Mouse (Mus musculus): ENCODE measurements at regions not wholly inside any gene's neighbourhood (a gene's known extent, or its start where the extent isn't known, plus 50 kb on each side); places are given as distances from the start of the nearest gene placed in this dataset.

GRCm38 (mm10) chr15:96031085-96031780 is 240.6 kb downstream of the Ano6 start:
- H3K4me1 ChIP-seq, result no peaks in the 10 kb centered on the region
- no peak overlapping the region for H3K9ac ChIP-seq (replicated peaks)
- no peak overlapping the region for H3K4me2 ChIP-seq (replicated peaks)
- H3K9me3 ChIP-seq, result no peaks in the 10 kb centered on the region
- no peaks in the 10 kb centered on the region for H3K27me3 ChIP-seq
- no peak for ATAC-seq (ENCODE audit: low FRiP score, low read depth)
- H3K27ac ChIP-seq (replicated peaks), result no peak overlapping the region
- no peak overlapping the region for H3K4me3 ChIP-seq
- no peaks in the 10 kb centered on the region for H3K36me3 ChIP-seq
- WGBS, result 82% methylated on average over 8 of the region's 8 CpGs

DNA sequence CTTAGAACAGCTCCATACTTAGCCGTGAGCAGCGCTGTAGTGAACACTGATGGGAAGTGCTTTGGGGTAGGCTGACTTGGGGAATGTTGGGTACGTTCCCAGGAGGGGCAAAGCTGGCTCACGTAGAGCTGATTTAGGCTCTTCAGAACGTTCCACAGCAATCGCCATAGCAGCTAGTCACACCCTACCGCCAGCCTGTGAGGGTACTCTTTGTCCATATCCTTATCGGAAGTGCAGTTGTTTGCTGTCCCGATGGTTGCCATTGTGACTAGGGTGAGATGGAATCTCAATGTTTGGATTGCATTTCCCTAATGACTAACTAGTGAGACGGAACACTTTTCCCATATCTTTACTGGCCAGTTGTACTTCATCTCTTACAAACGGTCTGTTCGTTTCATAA is 244.6 kb downstream of the Ano6 start:
- Histone ChIP-seq H3K4me1 (no peaks in the 10 kb centered on the region), H3K9ac (replicated peaks) (no peak overlapping the region), H3K4me3 (no peak overlapping the region), H3K36me3 (no peaks in the 10 kb centered on the region), H3K4me2 (replicated peaks) (no peak overlapping the region), H3K27ac (replicated peaks) (no peak overlapping the region), H3K27me3 (no peaks in the 10 kb centered on the region), H3K9me3 (no peaks in the 10 kb centered on the region)
- ATAC-seq (ENCODE audit: low FRiP score, low read depth), result no peak
- WGBS, result 72% methylated on average over 12 of the region's 12 CpGs

- Histone ChIP-seq H3K27ac (replicated peaks) (no peak overlapping the region), H3K9ac (replicated peaks) (no peak overlapping the region), H3K9me3 (no peaks in the 10 kb centered on the region), H3K4me2 (replicated peaks) (no peak overlapping the region), H3K4me3 (no peak overlapping the region), H3K27me3 (no peaks in the 10 kb centered on the region), H3K4me1 (no peaks in the 10 kb centered on the region), H3K36me3 (no peaks in the 10 kb centered on the region)
- WGBS, result 83% methylated on average over 3 of the region's 3 CpGs
- no peak for ATAC-seq (ENCODE audit: low FRiP score, low read depth)
These were observed 241.8 kb upstream of the Arid2 start for GRCm38 (mm10) chr15:96045561-96045960.

- Histone ChIP-seq H3K27ac (replicated peaks) (no peak overlapping the region), H3K9ac (replicated peaks) (no peak overlapping the region), H3K4me3 (no peak overlapping the region), H3K9me3 (no peaks in the 10 kb centered on the region), H3K27me3 (no peaks in the 10 kb centered on the region), H3K4me2 (replicated peaks) (no peak overlapping the region), H3K4me1 (no peaks in the 10 kb centered on the region), H3K36me3 (no peaks in the 10 kb centered on the region)
- no peak for ATAC-seq (ENCODE audit: low FRiP score, low read depth)
- 83% methylated on average over 5 of the region's 5 CpGs for WGBS
These were observed 240.7 kb upstream of the Arid2 start for GRCm38 (mm10) chr15:96046651-96047050.

- WGBS, result 86% methylated on average over 4 of the region's 4 CpGs
- Histone ChIP-seq H3K9me3 (no peaks in the 10 kb centered on the region), H3K36me3 (no peaks in the 10 kb centered on the region), H3K27ac (replicated peaks) (no peak overlapping the region), H3K27me3 (no peaks in the 10 kb centered on the region), H3K9ac (replicated peaks) (no peak overlapping the region), H3K4me3 (no peak overlapping the region), H3K4me2 (replicated peaks) (no peak overlapping the region), H3K4me1 (no peaks in the 10 kb centered on the region)
- ATAC-seq (ENCODE audit: low FRiP score, low read depth), result no peak
These were observed 236.9 kb upstream of the Arid2 start for GRCm38 (mm10) chr15:96050416-96050815.

DNA sequence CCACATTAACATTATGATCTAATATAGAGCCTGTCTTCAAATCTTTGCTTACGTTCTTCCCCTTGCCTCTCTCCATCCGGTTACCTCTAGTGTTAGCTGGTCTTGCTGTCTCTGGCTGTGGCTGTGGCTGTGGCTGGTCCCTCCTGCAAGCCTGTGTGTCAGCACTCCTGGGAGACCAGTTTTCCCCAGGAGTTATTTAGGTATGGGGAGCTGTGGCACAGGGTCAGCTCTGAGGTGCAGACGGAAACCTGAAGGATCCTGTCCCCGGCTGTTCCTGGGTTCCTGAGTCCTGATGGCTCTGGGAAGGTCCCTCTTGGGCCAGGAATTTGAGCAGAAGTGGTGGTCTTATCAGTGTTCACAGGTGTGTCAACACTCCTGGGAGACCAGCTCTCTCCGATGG is 234.7 kb upstream of the Arid2 start:
- H3K27me3 ChIP-seq, result no peaks in the 10 kb centered on the region
- no peaks in the 10 kb centered on the region for H3K36me3 ChIP-seq
- ATAC-seq (ENCODE audit: low FRiP score, low read depth), result no peak
- H3K9me3 ChIP-seq, result no peaks in the 10 kb centered on the region
- H3K4me2 ChIP-seq (replicated peaks), result no peak overlapping the region
- 95% methylated on average over 5 of the region's 5 CpGs for WGBS
- H3K4me1 ChIP-seq, result no peaks in the 10 kb centered on the region
- no peak overlapping the region for H3K27ac ChIP-seq (replicated peaks)
- H3K9ac ChIP-seq (replicated peaks), result no peak overlapping the region
- no peak overlapping the region for H3K4me3 ChIP-seq

DNA sequence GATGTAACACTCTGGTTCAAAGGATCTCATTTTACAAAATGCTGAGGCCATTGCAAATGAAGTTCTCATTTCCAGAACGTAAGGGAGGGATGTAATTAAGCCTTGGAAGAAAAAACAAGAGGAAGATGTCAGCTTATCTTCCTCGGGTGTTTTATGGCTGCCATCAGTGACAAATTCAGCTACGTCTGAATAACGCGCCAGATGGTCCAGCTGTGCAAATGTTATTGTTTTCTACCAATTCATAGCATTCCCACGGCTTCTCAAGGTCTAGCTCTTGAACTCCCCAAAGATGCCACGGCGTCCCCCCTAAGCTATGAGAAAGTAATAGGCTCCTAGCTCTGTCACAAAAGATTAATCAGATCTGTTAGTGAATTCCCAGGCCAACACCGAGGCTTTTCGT is 232.0 kb upstream of the Arid2 start:
- no peaks in the 10 kb centered on the region for H3K36me3 ChIP-seq
- no peak overlapping the region for H3K4me2 ChIP-seq (replicated peaks)
- H3K9me3 ChIP-seq, result no peaks in the 10 kb centered on the region
- H3K9ac ChIP-seq (replicated peaks), result no peak overlapping the region
- H3K4me3 ChIP-seq, result no peak overlapping the region
- H3K27ac ChIP-seq (replicated peaks), result no peak overlapping the region
- no peak for ATAC-seq (ENCODE audit: low FRiP score, low read depth)
- WGBS, result 73% methylated on average over 10 of the region's 10 CpGs
- no peaks in the 10 kb centered on the region for H3K4me1 ChIP-seq
- H3K27me3 ChIP-seq, result no peaks in the 10 kb centered on the region

DNA sequence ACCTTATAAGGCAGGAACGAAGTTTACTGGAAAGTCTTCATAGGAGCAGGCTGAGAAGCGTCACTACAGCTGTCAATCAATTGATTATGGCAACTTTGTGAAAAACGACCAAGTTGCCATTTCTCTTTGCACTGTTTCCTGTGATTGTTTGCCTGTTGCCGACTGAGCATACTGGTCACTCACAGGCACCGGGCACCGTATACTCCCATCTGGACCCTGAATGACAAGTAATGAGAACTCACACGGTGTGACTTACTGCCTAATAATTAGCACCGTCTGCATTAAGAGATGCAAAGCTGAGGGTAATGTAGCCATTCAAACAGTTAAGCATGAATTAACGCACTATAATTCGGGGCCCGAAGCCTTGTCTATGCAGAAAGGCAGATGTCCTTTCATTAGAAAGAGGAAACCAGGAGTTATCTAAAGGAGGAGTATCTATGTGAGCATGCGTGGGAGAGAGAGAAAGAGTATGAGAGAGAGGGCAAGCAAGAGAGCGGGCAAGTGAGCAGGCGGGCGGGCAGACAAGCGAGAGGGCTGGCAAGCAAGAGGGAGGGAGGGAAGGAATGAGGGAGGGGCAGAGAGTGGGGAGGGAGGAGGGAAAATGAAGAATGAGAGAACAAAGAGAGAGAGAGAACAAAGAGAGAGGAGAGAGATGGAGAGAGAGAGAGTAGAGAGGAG is 231.4 kb upstream of the Arid2 start:
- no peak overlapping the region for H3K4me2 ChIP-seq (replicated peaks)
- WGBS, result 78% methylated on average over 16 of the region's 16 CpGs
- H3K36me3 ChIP-seq, result no peaks in the 10 kb centered on the region
- no peak overlapping the region for H3K9ac ChIP-seq (replicated peaks)
- no peak for ATAC-seq (ENCODE audit: low FRiP score, low read depth)
- H3K27ac ChIP-seq (replicated peaks), result no peak overlapping the region
- H3K27me3 ChIP-seq, result no peaks in the 10 kb centered on the region
- no peaks in the 10 kb centered on the region for H3K9me3 ChIP-seq
- no peaks in the 10 kb centered on the region for H3K4me1 ChIP-seq
- H3K4me3 ChIP-seq, result no peak overlapping the region

GRCm38 (mm10) chr15:96059623-96060022 is 227.7 kb upstream of the Arid2 start:
- no peak for ATAC-seq (ENCODE audit: low FRiP score, low read depth)
- Histone ChIP-seq H3K4me1 (no peaks in the 10 kb centered on the region), H3K27me3 (no peaks in the 10 kb centered on the region), H3K27ac (replicated peaks) (no peak overlapping the region), H3K4me3 (no peak overlapping the region), H3K9ac (replicated peaks) (no peak overlapping the region), H3K4me2 (replicated peaks) (no peak overlapping the region), H3K36me3 (no peaks in the 10 kb centered on the region), H3K9me3 (no peaks in the 10 kb centered on the region)
- 80% methylated on average over 3 of the region's 3 CpGs for WGBS

- WGBS, result 88% methylated on average over 11 of the region's 11 CpGs
These were observed 222.7 kb upstream of the Arid2 start for GRCm38 (mm10) chr15:96064499-96065217.

GRCm38 (mm10) chr15:96075615-96076014 is 211.7 kb upstream of the Arid2 start:
- Histone ChIP-seq H3K4me2 (replicated peaks) (no peak overlapping the region), H3K4me3 (no peak overlapping the region), H3K27ac (replicated peaks) (no peak overlapping the region), H3K27me3 (no peaks in the 10 kb centered on the region), H3K9me3 (no peaks in the 10 kb centered on the region), H3K36me3 (no peaks in the 10 kb centered on the region), H3K4me1 (no peaks in the 10 kb centered on the region), H3K9ac (replicated peaks) (no peak overlapping the region)
- 89% methylated on average over 9 of the region's 9 CpGs for WGBS
- no peak for ATAC-seq (ENCODE audit: low FRiP score, low read depth)

More at GRCm38 (mm10) chr15:96064499-96065217, 222.7 kb upstream of the Arid2 start:
- Histone ChIP-seq H3K4me1 (no peaks in the 10 kb centered on the region), H3K9ac (replicated peaks) (no peak overlapping the region), H3K27me3 (no peaks in the 10 kb centered on the region), H3K36me3 (no peaks in the 10 kb centered on the region), H3K9me3 (no peaks in the 10 kb centered on the region), H3K4me3 (no peak overlapping the region), H3K27ac (replicated peaks) (no peak overlapping the region), H3K4me2 (replicated peaks) (no peak overlapping the region)
- no peak for ATAC-seq (ENCODE audit: low FRiP score, low read depth)

DNA sequence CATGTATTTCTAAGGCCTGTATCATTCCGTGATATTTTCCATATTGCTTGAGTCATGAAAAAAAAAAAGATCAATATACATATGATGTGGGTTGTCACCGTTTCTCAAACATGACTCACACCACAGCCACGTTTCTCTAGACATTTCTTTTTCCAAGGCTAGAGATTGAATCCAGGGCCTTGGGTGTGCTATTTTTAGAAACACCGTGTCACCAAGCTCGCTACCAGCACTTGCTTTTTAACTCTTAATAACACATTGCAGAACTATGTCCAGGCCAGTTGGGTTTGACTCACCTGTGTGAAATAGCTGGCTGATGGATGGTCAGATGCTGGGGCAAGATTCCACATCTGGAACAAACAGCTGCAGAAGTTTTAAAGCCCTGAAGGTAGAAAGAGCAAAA is 209.6 kb upstream of the Arid2 start:
- no peak overlapping the region for H3K9ac ChIP-seq (replicated peaks)
- no peaks in the 10 kb centered on the region for H3K9me3 ChIP-seq
- no peaks in the 10 kb centered on the region for H3K4me1 ChIP-seq
- H3K4me3 ChIP-seq, result no peak overlapping the region
- H3K27ac ChIP-seq (replicated peaks), result no peak overlapping the region
- H3K36me3 ChIP-seq, result no peaks in the 10 kb centered on the region
- no peak for ATAC-seq (ENCODE audit: low FRiP score, low read depth)
- no peaks in the 10 kb centered on the region for H3K27me3 ChIP-seq
- 83% methylated on average over 5 of the region's 5 CpGs for WGBS
- H3K4me2 ChIP-seq (replicated peaks), result no peak overlapping the region

Data from midbrain, embryonic 12.5 days (tissue).